Mouse (Mus musculus) midbrain, embryonic 14.5 days (tissue): Measurements from ENCODE around the gene Thpo. TPM values are rescaled to one million over a fixed set of nuclear protein-coding genes. Genes with fewer than 3 reads are reported as not detected.
A peak's percentile ranks its signal among the peaks of the same experiment; 100 is the strongest.

Experiments
- ATAC-seq: fragments of 200-750 bp; cut with Nextera tagmentation; 2 replicates; pipeline ENCODE4 v1.8.0; 2017; ENCODE audit warnings: moderate number of reproducible peaks, moderate library complexity; ENCODE audit not compliant: low FRiP score, low TSS enrichment
- DNase-seq: peaks from one replicate; pipeline ENCODE4 v3.0.0-alpha.2; 2015
- H3K27ac ChIP-seq: fragments of 300-500 bp; sonication (generic); replicated peaks from 2 replicates; pipeline ENCODE4 v1.5.1; 2014; ENCODE audit warnings: mild to moderate bottlenecking, low read depth, low read length, moderate library complexity
- H3K27me3 ChIP-seq: fragments of 300-500 bp; sonication (generic); 2 replicates; pipeline ENCODE4 v1.6.1; 2014; ENCODE audit warnings: low read length, control low read depth, mixed read lengths; ENCODE audit not compliant: control insufficient read depth, insufficient read depth
- H3K36me3 ChIP-seq: fragments of 300-500 bp; sonication (generic); 2 replicates; pipeline ENCODE4 v1.6.1; 2014; ENCODE audit warnings: low read length, control low read depth; ENCODE audit not compliant: control insufficient read depth, insufficient read depth
- H3K4me1 ChIP-seq: fragments of 300-500 bp; sonication (generic); 2 replicates; pipeline ENCODE4 v1.6.1; 2014; ENCODE audit warnings: mild to moderate bottlenecking, antibody characterized with exemption, low read length, control low read depth; ENCODE audit not compliant: control insufficient read depth, insufficient read depth
- H3K4me2 ChIP-seq: fragments of 300-500 bp; sonication (generic); 2 replicates; pipeline ENCODE4 v1.6.1; 2014; ENCODE audit warnings: mild to moderate bottlenecking, low read length, moderate library complexity
- H3K4me3 ChIP-seq: fragments of 300-500 bp; sonication (generic); replicated peaks from 2 replicates; pipeline ENCODE4 v1.5.1; 2014; ENCODE audit warnings: low read depth, low read length
- H3K9ac ChIP-seq: fragments of 300-500 bp; sonication (generic); replicated peaks from 2 replicates; pipeline ENCODE4 v1.6.1; 2014; ENCODE audit warnings: mild to moderate bottlenecking, low read length, moderate library complexity
- H3K9me3 ChIP-seq: fragments of 300-500 bp; sonication (generic); 2 replicates; pipeline ENCODE4 v1.6.1; 2016; ENCODE audit warnings: low read length, control low read depth, mixed read lengths; ENCODE audit not compliant: control insufficient read depth
- WGBS: fragments of 180-500 bp; shearing (Covaris S2); extraction: QIAGEN DNeasy Blood & Tissue Kit; methylation state at CpG from one replicate; pipeline ENCODE4 v1.1.7; 2014; 5-methylcytosine and 5-hydroxymethylcytosine counted together
- polyA plus RNA-seq: library from polyadenylated mRNA; unstranded; fragments of >200 nt; fragmentation: Nextera tagmentation; extraction: Ambion mirVana; gene quantifications from 2 replicates; pipeline ENCODE4 v1.2.1, GENCODE M21; 2014

Thpo gene
- polyA plus RNA-seq, 1 experiment from 2014 or later = 0.99 TPM

DNA sequence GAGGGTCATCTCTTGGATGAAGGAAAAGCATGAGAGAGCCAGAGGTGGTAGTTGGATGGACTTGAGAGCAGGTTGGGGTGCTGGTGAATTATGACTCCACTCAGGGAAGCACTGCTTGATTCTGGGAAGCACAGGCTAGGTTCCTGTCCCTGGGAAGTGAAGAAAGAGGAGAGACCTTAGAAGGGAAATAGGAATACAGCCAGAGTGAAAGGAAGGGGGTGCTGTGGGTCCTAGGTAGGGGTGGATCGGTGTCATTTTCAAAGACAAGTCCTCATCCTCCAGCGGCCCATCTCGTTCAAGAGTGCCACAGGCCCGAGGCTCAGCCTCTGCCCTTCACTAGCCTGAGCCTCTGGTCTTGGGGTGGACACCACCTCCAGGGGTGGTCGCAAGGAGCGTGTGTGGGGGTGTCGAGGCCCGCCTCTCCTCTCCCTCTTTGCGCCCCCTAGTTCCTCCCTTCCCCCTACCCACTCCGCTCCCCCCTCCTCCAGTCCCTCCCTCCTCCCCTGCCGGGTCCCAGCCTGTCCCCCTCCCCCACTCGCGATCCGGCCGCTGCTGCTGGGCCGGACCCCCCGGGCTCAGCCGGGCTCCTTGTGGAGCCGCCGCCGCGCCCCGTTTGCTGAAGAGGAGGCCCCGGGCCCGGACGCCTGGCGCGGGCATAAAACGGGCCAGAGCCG lies 1.9 kb downstream of the Thpo start:
- DNase-seq (peak; percentile 74), ATAC-seq (peak; percentile 49)
- H3K27me3 ChIP-seq = peaks cover 19% of the 10 kb centered on the region
- peaks cover 8% of the 10 kb centered on the region; the same call in 1 of the 2 replicates for H3K36me3 ChIP-seq
- H3K9me3 ChIP-seq = no peaks in the 10 kb centered on the region
- H3K9ac ChIP-seq = peak overlapping the region; percentile 83
- 2% methylated on average over 29 of the region's 30 CpGs for WGBS
- peaks cover 12% of the 10 kb centered on the region for H3K4me1 ChIP-seq
- peak overlapping the region; percentile 71 for H3K27ac ChIP-seq
- H3K4me2 ChIP-seq = peak overlapping the region; percentile 97
- H3K4me3 ChIP-seq = peak overlapping the region; percentile 72

- DNase-seq (no peak), ATAC-seq (no peak)
- Histone ChIP-seq H3K27me3 (peaks cover 19% of the 10 kb centered on the region), H3K4me1 (peaks cover 12% of the 10 kb centered on the region), H3K9me3 (no peaks in the 10 kb centered on the region), H3K9ac (no peak overlapping the region), H3K36me3 (peaks cover 8% of the 10 kb centered on the region; the same call in 1 of the 2 replicates), H3K4me3 (no peak overlapping the region), H3K4me2 (no peak overlapping the region), H3K27ac (no peak overlapping the region)
- 61% methylated on average over 5 of the region's 5 CpGs for WGBS
Measured at GRCm38 (mm10) chr16:20731688-20732087, 2.6 kb downstream of the Thpo start.

DNA sequence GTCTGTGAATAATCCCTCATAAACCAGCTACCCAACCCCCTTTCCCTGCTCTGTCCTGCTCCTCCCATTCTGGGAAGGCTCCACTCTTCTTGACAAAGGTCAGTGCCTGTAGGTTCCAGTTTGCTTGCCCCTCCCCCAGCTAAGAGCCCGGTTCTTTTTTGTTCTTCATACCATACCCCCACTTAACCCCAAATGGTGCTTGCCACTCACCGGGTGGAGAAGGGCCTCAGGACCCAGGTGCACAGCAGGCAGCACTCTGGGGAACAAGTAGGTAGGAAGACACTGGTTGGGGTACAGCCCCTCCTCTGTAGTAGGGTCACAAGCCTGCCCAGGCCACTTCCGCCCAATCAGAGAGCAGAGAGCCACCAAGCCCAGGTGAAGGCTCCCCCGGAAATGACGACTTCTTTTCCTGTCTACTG lies 4.0 kb downstream of the Thpo start:
- no peak overlapping the region for H3K4me2 ChIP-seq
- 41% methylated on average over 5 of the region's 5 CpGs for WGBS
- H3K9me3 ChIP-seq = no peaks in the 10 kb centered on the region
- H3K27ac ChIP-seq = no peak overlapping the region
- DNase-seq (no peak), ATAC-seq (no peak)
- H3K9ac ChIP-seq = no peak overlapping the region
- no peak overlapping the region for H3K4me3 ChIP-seq
- peaks cover 12% of the 10 kb centered on the region for H3K4me1 ChIP-seq
- H3K36me3 ChIP-seq = no peaks in the 10 kb centered on the region
- peaks cover 14% of the 10 kb centered on the region for H3K27me3 ChIP-seq

DNA sequence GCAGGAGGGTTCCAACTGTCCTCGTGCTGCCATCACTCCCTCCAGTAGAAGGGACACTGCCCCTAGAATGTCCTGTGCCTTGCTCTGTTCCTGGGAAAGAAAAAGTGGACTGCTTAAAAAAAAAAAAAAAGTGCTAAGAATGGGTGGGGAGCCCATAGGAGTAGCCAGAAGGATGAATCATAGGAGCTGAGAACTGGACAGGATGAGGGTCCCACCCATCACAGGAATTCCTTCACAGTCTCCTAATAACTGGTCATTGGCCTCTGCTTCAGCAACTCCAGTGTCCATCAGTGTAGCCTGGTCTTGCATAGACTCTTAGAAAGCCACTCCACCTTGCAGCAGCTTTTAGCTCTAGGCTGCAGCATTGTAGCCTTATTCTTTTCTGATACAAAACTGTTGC lies 7.9 kb downstream of the Thpo start:
- H3K27ac ChIP-seq = no peak overlapping the region
- H3K4me3 ChIP-seq = no peak overlapping the region
- H3K4me2 ChIP-seq = no peak overlapping the region
- H3K9ac ChIP-seq = no peak overlapping the region
- H3K27me3 ChIP-seq = no peaks in the 10 kb centered on the region
- H3K9me3 ChIP-seq = no peaks in the 10 kb centered on the region
- DNase-seq = no peak
- 44% methylated on average over 1 of the region's 1 CpGs for WGBS
- no peaks in the 10 kb centered on the region for H3K4me1 ChIP-seq
- ATAC-seq = no peak
- H3K36me3 ChIP-seq = peaks cover 11% of the 10 kb centered on the region

DNA sequence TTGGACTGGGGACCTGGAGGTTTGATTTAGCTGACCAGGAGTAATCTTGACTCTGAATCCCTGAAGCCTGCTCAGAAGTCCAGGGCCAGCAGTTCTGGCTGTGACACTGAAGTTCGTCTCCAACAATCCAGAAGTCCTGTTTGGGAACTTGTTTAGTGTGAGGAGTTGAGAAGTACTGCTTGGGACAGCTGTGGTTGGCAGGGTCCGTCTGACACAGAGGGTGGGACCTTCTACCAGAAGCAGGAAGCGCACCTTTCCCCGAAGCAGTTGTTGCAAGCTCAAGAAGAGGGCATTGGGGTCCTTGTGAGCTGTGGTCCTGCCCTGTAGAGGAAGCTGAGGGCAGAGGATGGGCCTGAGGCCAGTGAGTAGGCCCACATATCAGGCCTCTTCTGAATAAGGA lies 8.6 kb downstream of the Thpo start:
- no peaks in the 10 kb centered on the region for H3K27me3 ChIP-seq
- H3K9me3 ChIP-seq = no peaks in the 10 kb centered on the region
- peaks cover 16% of the 10 kb centered on the region for H3K36me3 ChIP-seq
- H3K27ac ChIP-seq = no peak overlapping the region
- H3K4me2 ChIP-seq = no peak overlapping the region
- no peak for ATAC-seq
- H3K4me3 ChIP-seq = no peak overlapping the region
- WGBS = 90% methylated on average over 4 of the region's 4 CpGs
- DNase-seq = no peak
- no peaks in the 10 kb centered on the region for H3K4me1 ChIP-seq
- no peak overlapping the region for H3K9ac ChIP-seq

- no peaks in the 10 kb centered on the region for H3K9me3 ChIP-seq
- DNase-seq = no peak
- WGBS = 83% methylated on average over 7 of the region's 7 CpGs
- no peaks in the 10 kb centered on the region for H3K4me1 ChIP-seq
- no peaks in the 10 kb centered on the region for H3K27me3 ChIP-seq
- H3K4me3 ChIP-seq = no peak overlapping the region
- H3K9ac ChIP-seq = no peak overlapping the region
- peaks cover 20% of the 10 kb centered on the region for H3K36me3 ChIP-seq
- no peak for ATAC-seq
- no peak overlapping the region for H3K27ac ChIP-seq
- H3K4me2 ChIP-seq = no peak overlapping the region
Measured at GRCm38 (mm10) chr16:20725321-20725720, 9.0 kb downstream of the Thpo start.

- H3K4me2 ChIP-seq = no peak overlapping the region
- no peak overlapping the region for H3K27ac ChIP-seq
- WGBS = 33% methylated on average over 5 of the region's 5 CpGs
- no peaks in the 10 kb centered on the region for H3K9me3 ChIP-seq
- peak; percentile 80 for DNase-seq
- no peaks in the 10 kb centered on the region for H3K4me1 ChIP-seq
- peaks cover 25% of the 10 kb centered on the region for H3K36me3 ChIP-seq
- no peak overlapping the region for H3K4me3 ChIP-seq
- no peaks in the 10 kb centered on the region for H3K27me3 ChIP-seq
- peak; percentile 37; the same call in 1 of the 2 replicates for ATAC-seq
- H3K9ac ChIP-seq = no peak overlapping the region
Measured at GRCm38 (mm10) chr16:20724338-20724748, 10.0 kb downstream of the Thpo start.

GRCm38 (mm10) chr16:20723247-20723646 lies 11.1 kb downstream of the Thpo start:
- Histone ChIP-seq H3K4me3 (no peak overlapping the region), H3K4me1 (peaks cover 6% of the 10 kb centered on the region), H3K36me3 (peaks cover 25% of the 10 kb centered on the region), H3K9me3 (no peaks in the 10 kb centered on the region), H3K9ac (no peak overlapping the region), H3K4me2 (no peak overlapping the region), H3K27ac (no peak overlapping the region), H3K27me3 (no peaks in the 10 kb centered on the region)
- DNase-seq (no peak), ATAC-seq (no peak)
- 72% methylated on average over 4 of the region's 4 CpGs for WGBS

DNA sequence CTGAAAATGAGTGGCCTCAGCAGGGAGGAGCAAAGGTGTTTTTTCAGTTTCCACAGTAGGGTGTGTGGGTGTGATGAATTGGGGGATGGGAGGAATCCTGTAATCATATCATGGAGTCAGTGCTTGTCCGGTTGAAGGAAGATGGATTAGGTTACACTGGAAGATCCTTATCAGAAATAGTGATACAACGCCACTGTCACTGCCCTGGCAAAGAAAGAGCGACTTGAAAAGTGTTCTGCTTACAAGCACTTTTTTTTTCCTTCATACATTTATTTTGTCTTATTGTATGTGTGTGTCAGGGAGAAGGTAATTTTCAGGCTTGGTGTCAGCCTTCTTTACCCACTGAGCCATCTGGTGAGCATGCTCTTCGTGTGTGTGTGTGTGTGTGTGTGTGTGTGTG lies 11.6 kb downstream of the Thpo start:
- H3K4me2 ChIP-seq = no peak overlapping the region
- peaks cover 6% of the 10 kb centered on the region for H3K4me1 ChIP-seq
- ATAC-seq (no peak), DNase-seq (no peak)
- peaks cover 25% of the 10 kb centered on the region for H3K36me3 ChIP-seq
- H3K27ac ChIP-seq = no peak overlapping the region
- no peak overlapping the region for H3K9ac ChIP-seq
- H3K9me3 ChIP-seq = no peaks in the 10 kb centered on the region
- 94% methylated on average over 4 of the region's 4 CpGs for WGBS
- no peak overlapping the region for H3K4me3 ChIP-seq
- no peaks in the 10 kb centered on the region for H3K27me3 ChIP-seq
